Mouse (Mus musculus): ENCODE measurements around the gene Srsf7.

DNA sequence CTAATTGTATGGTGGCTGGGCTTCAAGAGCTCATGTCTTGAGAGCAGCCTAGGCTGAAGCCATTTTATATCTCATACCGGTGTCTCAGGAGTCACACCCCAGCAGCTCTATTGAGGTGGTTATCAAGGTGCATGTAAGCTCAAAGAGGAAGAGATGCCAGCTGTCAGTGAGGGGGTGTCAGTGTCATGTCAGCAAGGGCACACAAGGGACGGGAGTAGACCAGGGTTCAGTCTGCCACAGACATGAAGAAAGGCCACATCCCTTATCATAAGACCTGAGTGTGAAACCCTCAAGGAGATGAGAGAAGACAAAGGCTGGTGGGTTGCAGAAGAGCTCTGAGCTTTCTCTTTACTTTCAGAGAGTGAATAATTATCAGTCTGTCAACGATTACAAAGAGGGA lies 33.0 kb downstream of the Srsf7 start:
- TF ChIP-seq CTCF (IDR thresholded peaks at IDR 0.05; ENCODE audit: insufficient read depth, low read length) (no peak), POLR2A (IDR thresholded peaks at IDR 0.05; ENCODE audit: borderline replicate concordance, extremely low read depth, low read depth, low read length) (no peak)

Measured in lung, adult 2 months (tissue).